Mouse (Mus musculus): ENCODE measurements at regions not wholly inside any gene's neighbourhood (a gene's known extent, or its start where the extent isn't known, plus 50 kb on each side); places are given as distances from the start of the nearest gene placed in this dataset.
"Not testable (repeated sequence)": the region's sequence is repeated elsewhere in the genome, so short reads cannot be mapped to it uniquely, and the experiment has no call there.

DNA sequence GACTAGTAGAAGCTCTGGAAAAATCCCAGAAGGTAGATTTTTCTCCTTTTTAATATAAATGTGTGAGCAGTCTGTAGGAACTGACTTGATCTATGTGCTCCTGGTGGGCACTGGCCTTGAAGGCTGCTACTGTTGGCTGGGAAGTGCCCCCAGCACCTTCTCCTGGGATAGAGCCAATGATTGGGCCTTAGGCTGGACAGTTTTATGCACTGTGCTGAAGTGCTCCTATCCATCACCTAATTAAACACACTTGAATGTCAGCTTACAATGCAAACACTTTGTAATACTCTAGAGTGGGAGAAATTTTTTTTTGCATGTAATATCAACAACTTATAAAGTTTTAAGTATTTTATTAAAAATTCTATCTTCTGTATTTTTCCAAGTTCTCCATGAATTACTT is 266.5 kb downstream of the Lyplal1 start:
- DNase-seq = no peak

GRCm38 (mm10) chr1:185851262-185851893 is 265.7 kb downstream of the Lyplal1 start:
- no peak for DNase-seq

DNA sequence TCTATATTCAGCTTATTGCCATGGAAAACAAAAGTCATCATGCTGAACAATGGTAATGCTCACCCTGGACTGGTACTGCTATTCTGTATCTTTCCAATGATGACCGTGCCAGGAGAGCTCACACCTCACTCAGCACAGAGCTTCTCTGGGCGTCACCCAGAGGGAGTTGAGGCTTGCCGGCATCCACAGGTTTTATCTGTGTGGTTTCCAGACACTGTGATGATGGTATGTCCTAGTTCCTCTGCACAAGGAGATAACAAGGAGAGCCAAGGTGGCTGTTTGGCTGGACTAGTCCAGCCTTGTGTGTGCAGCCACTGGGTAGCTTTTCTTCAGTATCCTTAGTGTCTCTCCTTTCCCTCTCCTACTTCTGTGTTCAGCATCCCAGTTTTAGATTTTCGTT is 255.4 kb downstream of the Lyplal1 start:
- DNase-seq = no peak

- DNase-seq = no peak
Observed at GRCm38 (mm10) chr1:185865945-185866344, 251.2 kb downstream of the Lyplal1 start.

GRCm38 (mm10) chr1:185866612-185867011 is 250.5 kb downstream of the Lyplal1 start:
- DNase-seq = no peak

GRCm38 (mm10) chr1:185867018-185867417 is 250.1 kb downstream of the Lyplal1 start:
- no peak for DNase-seq

DNA sequence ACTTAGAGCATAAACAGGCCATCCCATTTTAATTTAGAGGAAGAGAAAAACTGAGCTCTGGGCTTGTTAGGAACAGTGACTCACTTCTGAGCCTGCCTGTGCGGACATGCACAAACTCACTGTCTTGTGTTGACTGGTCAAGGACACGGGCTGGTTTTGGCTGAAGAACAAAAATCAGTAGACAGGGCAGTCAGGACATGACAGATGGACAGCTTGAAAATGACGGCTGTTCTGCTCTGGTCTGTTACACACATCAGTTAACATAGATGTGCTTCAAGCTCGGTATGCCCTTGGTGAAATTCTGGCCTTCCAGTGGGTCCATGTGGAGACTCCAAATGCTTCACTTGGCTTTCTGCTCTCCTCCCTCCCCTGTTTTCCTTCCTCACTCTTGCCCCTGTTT is 248.4 kb downstream of the Lyplal1 start:
- no peak for DNase-seq

DNA sequence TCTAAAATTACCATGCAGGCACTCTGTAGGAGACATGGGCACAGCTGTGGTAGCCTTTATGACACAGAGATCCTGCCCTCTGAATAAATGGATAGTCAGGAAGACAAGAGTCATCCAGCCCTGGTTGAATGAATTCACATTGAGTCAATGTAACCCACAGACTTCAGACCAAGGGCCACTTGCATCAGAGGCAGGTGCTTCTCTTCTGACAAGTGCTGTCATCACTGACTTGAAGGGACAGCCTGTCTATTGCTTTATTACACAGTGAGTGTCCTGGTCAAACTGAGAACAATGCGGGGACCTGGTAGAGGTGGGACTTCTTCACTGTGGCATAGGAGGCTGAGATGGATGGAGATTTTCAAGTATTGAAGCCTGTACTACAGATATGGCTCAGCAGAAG is 230.1 kb downstream of the Lyplal1 start:
- DNase-seq = no peak

- no peak for DNase-seq
Observed at GRCm38 (mm10) chr1:185891814-185892213, 225.3 kb downstream of the Lyplal1 start.

DNA sequence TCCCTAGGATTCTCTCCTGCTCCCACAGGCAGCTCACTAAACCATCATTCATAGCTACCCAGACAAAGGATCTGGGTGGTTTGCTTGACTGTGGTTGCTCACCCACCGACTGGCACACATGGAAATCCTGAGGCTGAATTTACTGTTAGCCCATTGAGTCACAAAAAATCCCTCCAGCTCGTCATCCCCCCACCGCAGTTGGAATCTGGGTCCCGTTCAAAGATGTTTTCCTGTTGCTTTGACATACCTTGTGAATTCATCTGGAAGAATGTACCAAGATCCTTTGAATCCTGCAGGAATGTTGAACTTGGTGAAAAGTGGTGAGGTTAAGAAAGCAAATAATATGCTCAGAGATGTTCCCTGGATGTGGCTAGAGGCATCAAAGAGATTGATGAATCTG is 223.7 kb downstream of the Lyplal1 start:
- DNase-seq = no peak

GRCm38 (mm10) chr1:185898475-185898874 is 218.6 kb downstream of the Lyplal1 start:
- no peak for DNase-seq

GRCm38 (mm10) chr1:185900316-185900715 is 216.8 kb downstream of the Lyplal1 start:
- DNase-seq = no peak

DNA sequence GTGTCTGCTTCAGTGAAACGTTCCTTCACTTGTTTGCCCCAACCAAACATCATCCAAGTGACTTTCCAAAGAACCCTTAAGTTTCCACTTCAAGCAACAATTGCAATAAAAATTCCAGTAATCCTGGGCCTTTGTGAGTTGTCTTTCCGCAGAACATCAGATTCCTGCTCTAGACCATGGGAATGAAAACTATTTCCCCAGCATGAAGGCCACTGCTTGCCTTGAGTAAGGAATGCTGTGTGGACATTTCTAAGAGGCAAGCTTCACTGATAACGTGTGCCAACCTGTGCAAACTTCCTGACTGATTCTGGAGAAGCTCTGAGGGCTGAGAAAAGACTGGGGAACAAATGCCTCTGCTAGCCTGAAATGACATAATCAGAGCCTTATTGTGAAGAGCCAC is 214.7 kb downstream of the Lyplal1 start:
- DNase-seq = no peak

DNA sequence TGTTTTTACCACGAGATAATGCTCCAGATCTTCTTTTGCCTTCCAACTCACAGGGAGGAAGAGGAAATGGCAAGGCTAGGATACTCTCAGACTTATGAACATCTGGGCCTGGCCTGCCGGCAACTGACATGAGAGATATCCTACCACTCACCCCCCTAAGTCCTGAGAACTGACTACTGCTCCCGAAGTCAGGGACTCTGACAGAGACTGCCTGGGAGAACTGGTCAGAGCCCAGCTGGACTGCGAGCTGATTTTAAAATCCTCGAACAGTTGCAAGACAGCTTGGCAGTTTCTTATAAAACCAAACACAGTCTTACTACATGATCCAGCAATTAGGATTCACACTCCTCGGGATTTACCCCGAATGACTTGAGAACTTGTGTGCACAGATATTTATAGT is 211.4 kb downstream of the Lyplal1 start:
- DNase-seq = no peak

DNA sequence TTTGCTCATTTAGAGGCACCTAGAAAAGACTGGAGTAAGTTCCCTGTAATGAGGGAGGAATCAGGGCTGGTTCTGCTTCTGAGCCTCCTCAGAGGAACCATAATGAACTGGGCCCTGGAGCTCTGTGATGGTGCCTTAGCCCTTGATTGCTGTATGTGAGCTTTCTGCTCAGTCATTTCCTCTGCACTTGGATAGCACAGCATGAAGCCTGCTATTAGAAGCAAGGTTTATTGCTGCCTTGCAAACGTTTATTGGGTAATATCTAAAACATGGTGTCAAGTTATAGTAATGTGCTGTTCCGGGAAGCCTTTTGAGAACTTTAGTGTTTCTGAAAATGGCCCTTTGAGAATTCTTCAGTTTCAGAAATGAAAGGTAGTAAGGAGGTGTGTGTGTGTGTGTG is 201.5 kb downstream of the Lyplal1 start:
- DNase-seq = no peak

- DNase-seq = no peak
Observed at GRCm38 (mm10) chr1:185918663-185919062, 198.4 kb downstream of the Lyplal1 start.

DNA sequence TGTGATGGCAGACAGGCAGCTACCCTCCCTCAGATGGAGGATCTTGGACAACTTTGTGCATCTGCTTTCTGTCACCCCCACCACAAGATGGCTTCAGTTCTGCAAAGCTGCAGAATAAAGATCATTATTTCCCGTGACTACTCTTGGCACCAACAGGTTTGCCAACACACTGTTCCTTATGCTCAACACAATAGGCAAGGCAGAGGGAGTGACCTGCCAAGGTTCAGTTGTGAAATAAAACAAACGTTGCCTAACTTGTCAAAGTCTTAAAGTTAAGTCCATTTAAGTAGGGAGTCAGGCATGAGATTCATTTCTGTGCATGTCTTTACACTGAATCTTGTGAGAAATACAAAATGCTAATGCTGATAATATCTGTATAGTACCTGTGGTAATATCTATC is 193.4 kb downstream of the Lyplal1 start:
- no peak for DNase-seq

DNA sequence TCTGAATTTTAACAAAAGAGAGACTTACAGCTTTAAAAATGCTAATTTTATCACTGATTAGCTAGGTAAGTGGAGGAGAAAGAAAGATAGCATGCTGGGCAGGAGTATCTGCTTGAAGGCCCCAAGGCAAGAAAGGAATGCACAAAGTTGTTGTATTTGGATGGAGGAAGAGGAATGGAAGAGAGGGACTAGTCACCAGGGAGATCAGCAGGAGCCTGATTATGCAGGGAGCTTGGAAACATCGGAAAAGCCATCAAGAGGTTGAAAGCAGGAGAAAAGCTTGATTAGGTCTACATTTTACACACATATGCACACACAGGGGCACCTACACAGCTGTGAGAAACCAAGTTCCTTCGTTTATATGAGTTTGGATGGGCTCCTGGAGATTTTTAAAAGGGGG is 188.1 kb downstream of the Lyplal1 start:
- DNase-seq = no peak

DNA sequence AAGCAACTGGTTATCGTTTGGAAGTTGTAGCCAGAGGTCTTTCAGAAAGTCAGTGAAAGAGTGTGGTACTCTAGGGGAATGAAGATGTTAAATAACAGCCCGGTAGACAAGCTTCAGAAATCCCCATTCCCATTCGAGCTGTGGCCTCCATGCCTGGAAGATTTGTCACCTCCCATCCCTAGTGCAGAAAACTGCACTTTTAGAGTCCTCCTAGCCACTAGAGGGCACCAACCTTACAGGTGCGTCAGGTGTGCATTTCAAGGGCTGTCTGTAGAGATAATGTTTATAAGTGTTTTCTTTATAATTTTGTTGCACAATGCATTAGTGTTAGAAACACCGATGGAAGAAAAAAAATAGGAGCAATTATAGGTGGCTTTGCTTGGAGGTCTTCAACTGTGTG is 187.3 kb downstream of the Lyplal1 start:
- no peak for DNase-seq

DNA sequence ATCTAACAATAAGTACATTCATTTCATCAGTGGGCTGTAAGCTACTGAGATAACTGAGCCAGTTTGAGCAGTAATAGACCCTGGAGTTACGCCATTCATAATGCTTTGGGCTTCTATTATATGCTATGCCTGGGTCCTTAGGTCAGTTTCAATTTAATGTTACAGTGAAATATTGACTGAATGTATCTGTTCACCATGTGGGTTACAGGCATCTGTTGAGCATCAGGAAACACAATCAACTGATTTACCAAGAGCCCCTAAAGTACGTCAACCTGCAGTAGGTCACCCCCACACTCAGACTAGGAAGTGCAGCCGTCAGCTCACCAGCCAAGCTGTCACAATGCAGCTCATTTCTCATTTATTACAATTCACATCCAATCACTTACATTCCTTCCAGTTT is 183.5 kb downstream of the Lyplal1 start:
- DNase-seq = no peak

DNA sequence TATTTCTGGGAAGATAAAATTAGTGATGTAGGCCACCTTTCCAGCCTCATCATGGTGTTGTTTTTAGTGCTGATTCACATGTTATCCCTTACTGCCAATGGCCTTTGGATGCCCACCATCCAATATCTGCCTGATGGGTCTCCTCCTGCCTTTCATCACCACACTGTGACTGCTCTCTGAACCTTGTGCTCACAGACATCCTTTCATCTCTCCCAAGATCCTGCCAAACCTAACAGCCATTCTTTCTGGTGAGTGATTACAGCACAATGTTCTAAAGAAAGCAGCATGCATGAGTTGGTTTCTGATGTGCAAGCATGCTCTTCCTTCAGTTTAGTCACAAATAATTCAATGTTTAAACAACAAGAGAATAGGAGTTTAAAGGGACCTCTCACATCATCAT is 180.1 kb downstream of the Lyplal1 start:
- no peak for DNase-seq

DNA sequence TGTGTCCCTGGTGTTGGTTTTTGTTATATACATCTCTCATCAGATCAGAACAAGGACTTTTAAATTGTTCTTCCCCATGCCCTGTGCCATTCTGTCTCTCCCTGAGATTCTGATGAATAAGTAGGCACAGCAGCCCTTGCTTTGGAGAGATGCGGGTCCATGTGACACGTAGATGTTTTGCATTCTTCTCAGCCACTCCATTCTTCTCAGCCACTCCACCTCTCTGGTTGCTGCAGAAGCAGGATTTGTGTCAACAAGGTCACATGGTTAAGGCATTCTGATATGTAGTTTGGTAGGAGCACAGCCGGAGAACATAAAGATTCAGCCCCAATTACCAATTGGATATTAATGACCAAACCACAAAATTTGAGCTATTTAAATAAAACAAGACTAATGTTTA is 177.2 kb downstream of the Lyplal1 start:
- no peak for DNase-seq

DNA sequence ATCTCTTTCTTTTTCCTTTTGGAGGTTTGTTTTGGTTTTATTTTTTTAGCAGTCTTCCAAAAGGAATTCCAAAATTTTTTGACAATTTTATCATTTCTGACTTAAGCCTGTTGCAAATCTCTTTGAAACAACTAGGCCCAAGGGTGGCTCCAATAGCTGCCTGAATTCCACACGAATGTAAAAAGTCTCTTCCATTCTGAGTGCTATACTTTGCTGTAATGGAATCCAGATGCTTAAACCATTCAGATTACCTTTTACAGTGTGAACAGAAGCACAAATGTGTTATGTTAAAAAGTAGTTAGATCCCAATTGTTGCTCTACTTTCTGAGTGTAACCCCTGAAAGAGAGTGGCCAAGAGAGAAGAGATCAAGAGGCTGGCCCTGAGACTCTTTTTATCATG is 176.6 kb downstream of the Lyplal1 start:
- no peak for DNase-seq

GRCm38 (mm10) chr1:185951163-185951562 is 165.9 kb downstream of the Lyplal1 start:
- no peak for DNase-seq

DNA sequence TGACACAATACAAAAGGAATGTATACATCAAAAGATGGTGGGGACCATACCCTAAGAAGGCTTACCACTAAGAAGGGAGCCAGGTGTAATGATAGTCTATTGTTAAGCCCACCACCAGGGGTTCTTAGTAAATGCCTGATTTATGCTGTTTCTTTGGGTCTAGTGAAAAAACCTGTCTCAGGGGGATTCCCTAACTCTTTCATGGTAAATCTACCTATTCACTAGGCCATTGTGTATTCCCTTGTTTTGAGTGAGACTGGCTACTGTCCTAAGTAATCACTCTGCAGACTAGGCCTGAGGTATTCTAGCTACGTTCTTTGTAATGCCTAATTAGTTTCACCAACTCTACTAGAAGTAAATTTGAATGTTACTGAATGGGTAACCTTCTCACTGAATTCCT is 161.3 kb downstream of the Lyplal1 start:
- not testable (repeated sequence) for DNase-seq

- DNase-seq = no peak
Observed at GRCm38 (mm10) chr1:185957557-185957956, 159.6 kb downstream of the Lyplal1 start.

Measured in thymus, postnatal 14 days (tissue).